In genomic region chr11:45200714-45201405, GRCm38 (mm10) we compare ENCODE assay signal across 12 mouse cellular contexts.
DNase-seq lines count a peak whose midpoint lies in the region; ATAC-seq and TF ChIP-seq lines count a peak whose summit lies in the region.
"Had no signal": no experiment of that assay in that cellular context is flagged by ENCODE, and none has a peak within 500 bp of the region (broad histone marks: within the 10 kb centered on the region; RNA-seq: fewer than 3 reads in every experiment).

No protein-coding gene starts in this region.

- 23% methylated on average over 9 of the region's 9 CpGs for WGBS in liver, adult 2 months
- 63% methylated on average over 9 of the region's 9 CpGs for WGBS in liver, embryonic 12.5 days (ENCODE audit: insufficient replicate concordance)

- ATAC-seq in liver, embryonic 12.5 days: no peak

- no peak for TF ChIP-seq POLR2A in liver, adult 2 months (IDR thresholded peaks at IDR 0.05; ENCODE audit: extremely low read depth, insufficient read depth, low read length)

- H3K4me1 ChIP-seq in liver, adult 2 months (ENCODE audit: control insufficient read depth, insufficient read depth, low read length): peaks cover 18% of the 10 kb centered on the region
- H3K4me1 ChIP-seq in liver, embryonic 12.5 days: no peaks in the 10 kb centered on the region
- H3K4me1 ChIP-seq: heart, embryonic 13.5 days; liver, embryonic 13.5 days had no signal

- H3K9ac ChIP-seq in liver, adult 2 months (ENCODE audit: low read depth, low read length): peak overlapping the region; percentile 36; the same call in 1 of the 2 replicates
- no peak overlapping the region for H3K9ac ChIP-seq in liver, embryonic 12.5 days
- H3K9ac ChIP-seq: heart, embryonic 13.5 days; liver, embryonic 13.5 days had no signal

- no peak overlapping the region for H3K4me3 ChIP-seq in liver, adult 2 months (ENCODE audit: insufficient read depth, low read depth, low read length)
- H3K4me3 ChIP-seq in liver, embryonic 12.5 days: no peak overlapping the region
- H3K4me3 ChIP-seq: heart, embryonic 13.5 days; layer of hippocampus, adult 2 months; liver, embryonic 13.5 days; myocyte had no signal

- no peak overlapping the region for H3K4me2 ChIP-seq in liver, embryonic 12.5 days
- H3K4me2 ChIP-seq: heart, embryonic 13.5 days; liver, embryonic 13.5 days had no signal

- H3K36me3 ChIP-seq in liver, adult 2 months (ENCODE audit: control insufficient read depth, insufficient read depth, low read length): no peaks in the 10 kb centered on the region
- no peaks in the 10 kb centered on the region for H3K36me3 ChIP-seq in liver, embryonic 12.5 days
- H3K36me3 ChIP-seq: heart, embryonic 13.5 days; liver, embryonic 13.5 days had no signal

- H3K9me3 ChIP-seq in liver, embryonic 12.5 days (replicated peaks): no peaks in the 10 kb centered on the region
- H3K9me3 ChIP-seq: heart, embryonic 13.5 days; liver, embryonic 13.5 days had no signal

- peak overlapping the region; percentile 97 for H3K27ac ChIP-seq in liver, adult 2 months (replicated peaks; ENCODE audit: insufficient read depth, low read depth, low read length)
- no peak overlapping the region for H3K27ac ChIP-seq in liver, embryonic 12.5 days
- H3K27ac ChIP-seq: heart, embryonic 13.5 days; layer of hippocampus, adult 2 months; liver, embryonic 13.5 days had no signal

- TF ChIP-seq CTCF in liver, adult 2 months (IDR thresholded peaks at IDR 0.05; ENCODE audit: low read depth, low read length): no peak

- intact Hi-C loops in gastrocnemius, postnatal 14 days (cut with DNase I; ENCODE audit: low total_unique reads): no loop called here
- intact Hi-C loops in gastrocnemius, postnatal 36 days (cut with DNase I): no loop called here

- no peaks in the 10 kb centered on the region for H3K27me3 ChIP-seq in liver, adult 2 months (ENCODE audit: control insufficient read depth, insufficient read depth, low read length)
- no peaks in the 10 kb centered on the region for H3K27me3 ChIP-seq in liver, embryonic 12.5 days (replicated peaks)
- H3K27me3 ChIP-seq: heart, embryonic 13.5 days; liver, embryonic 13.5 days had no signal

- DNase-seq in gastrocnemius, postnatal 14 days: peak; percentile 20
- no peak for DNase-seq in gastrocnemius, postnatal 36 days
- DNase-seq in liver, adult 2 months (ENCODE audit: extremely low read depth, low read depth, low spot score): peak; percentile 99
- peak; percentile 11 for DNase-seq in kidney, postnatal 14 days
- DNase-seq in lung, postnatal 36 days: peak; percentile 58
- no peak for DNase-seq in cerebellum, postnatal 36 days
- DNase-seq: cerebellum, adult 8-10 months; liver, embryonic 13.5 days had no signal

- H3K79me2 ChIP-seq in liver, adult 2 months (ENCODE audit: control insufficient read depth, insufficient read depth, low read length): no peaks in the 10 kb centered on the region

Comparison
In these comparisons a context has a peak if more than half of its experiments do, and no peak if none do; other contexts are left out.
1. DNase-seq: peak in gastrocnemius, postnatal 14 days (single experiment), liver, adult 2 months (single experiment), kidney, postnatal 14 days (single experiment) and lung, postnatal 36 days (single experiment); none in gastrocnemius, postnatal 36 days (0 of 2) and cerebellum, postnatal 36 days (0 of 2).